ENCODE assay signal across 8 mouse cellular contexts in genomic region chr3:100997785-100998570, GRCm38 (mm10). TPM values are rescaled to one million over a fixed set of nuclear protein-coding genes. Genes with fewer than 3 reads are reported as not detected.
DNase-seq lines count a peak whose midpoint lies in the region; ATAC-seq and TF ChIP-seq lines count a peak whose summit lies in the region.

No protein-coding gene starts in this region.

- no peak for TF ChIP-seq CTCF in heart, adult 2 months (IDR thresholded peaks at IDR 0.05)

- peak; percentile 8 for DNase-seq in NIH3T3 (ENCODE audit: low read depth)
- DNase-seq in heart, adult 2 months = peak; percentile 30 to 67
- no peak for DNase-seq in adrenal gland, adult (ENCODE audit: inconsistent age in 2 of 2, low spot score in 1 of 2)
- no peak for DNase-seq in adrenal gland, postnatal 25 days
- no peak for DNase-seq in urinary bladder, postnatal 10 days (ENCODE audit: low spot score)

- no peaks in the 10 kb centered on the region for H3K27me3 ChIP-seq in kidney, embryonic 15.5 days
- no peaks in the 10 kb centered on the region for H3K27me3 ChIP-seq in kidney, embryonic 16.5 days (ENCODE audit: insufficient read depth, low read length)
- H3K27me3 ChIP-seq in heart, adult 2 months (ENCODE audit: control insufficient read depth, insufficient read depth, low read length) = no peaks in the 10 kb centered on the region
- H3K27me3 ChIP-seq in lung, embryonic 16.5 days (ENCODE audit: control insufficient read depth, insufficient read depth, low read depth, low read length) = no peaks in the 10 kb centered on the region

- H3K36me3 ChIP-seq in kidney, embryonic 15.5 days = no peaks in the 10 kb centered on the region
- no peaks in the 10 kb centered on the region for H3K36me3 ChIP-seq in kidney, embryonic 16.5 days (ENCODE audit: insufficient read depth, low read length)
- H3K36me3 ChIP-seq in heart, adult 2 months (ENCODE audit: control insufficient read depth, insufficient read depth, low read length) = peaks cover 3% of the 10 kb centered on the region
- H3K36me3 ChIP-seq in lung, embryonic 16.5 days (ENCODE audit: control insufficient read depth, insufficient read depth, low read length) = no peaks in the 10 kb centered on the region

- no peaks in the 10 kb centered on the region for H3K79me2 ChIP-seq in heart, adult 2 months (replicated peaks; ENCODE audit: control insufficient read depth, insufficient read depth, low read length)

- H3K27ac ChIP-seq in kidney, embryonic 15.5 days = 0 out of 2 replicates have a peak overlapping the region, but pooled peaks have one; percentile 48
- no peak overlapping the region for H3K27ac ChIP-seq in kidney, embryonic 16.5 days (ENCODE audit: low read length)
- H3K27ac ChIP-seq in heart, adult 2 months = peak overlapping the region; percentile 38; the same call in 1 of the 2 replicates
- peak overlapping the region; percentile 75 for H3K27ac ChIP-seq in lung, embryonic 16.5 days (ENCODE audit: low read length)

- H3K9me3 ChIP-seq in kidney, embryonic 15.5 days (replicated peaks) = no peaks in the 10 kb centered on the region
- no peaks in the 10 kb centered on the region for H3K9me3 ChIP-seq in kidney, embryonic 16.5 days (ENCODE audit: low read length)
- H3K9me3 ChIP-seq in lung, embryonic 16.5 days (ENCODE audit: control insufficient read depth, low read length) = no peaks in the 10 kb centered on the region

- no peak overlapping the region for H3K4me2 ChIP-seq in kidney, embryonic 15.5 days
- H3K4me2 ChIP-seq in kidney, embryonic 16.5 days (replicated peaks; ENCODE audit: low read depth, low read length) = no peak overlapping the region
- no peak overlapping the region for H3K4me2 ChIP-seq in lung, embryonic 16.5 days (ENCODE audit: low read depth, low read length)

- H3K4me3 ChIP-seq in kidney, embryonic 15.5 days (replicated peaks) = no peak overlapping the region
- H3K4me3 ChIP-seq in kidney, embryonic 16.5 days (ENCODE audit: low read length) = no peak overlapping the region
- no peak overlapping the region for H3K4me3 ChIP-seq in heart, adult 2 months
- H3K4me3 ChIP-seq in lung, embryonic 16.5 days (ENCODE audit: low read length) = no peak overlapping the region

- WGBS in kidney, embryonic 15.5 days = 67% methylated on average over 10 of the region's 10 CpGs
- 69% methylated on average over 10 of the region's 10 CpGs for WGBS in kidney, embryonic 16.5 days
- WGBS in heart, adult 2 months = 40% methylated on average over 10 of the region's 10 CpGs
- WGBS in lung, embryonic 16.5 days = 28% methylated on average over 10 of the region's 10 CpGs

- H3K4me1 ChIP-seq in kidney, embryonic 15.5 days = peaks cover 11% of the 10 kb centered on the region
- 0 out of 2 replicates have a peak, but pooled peaks cover 15% of the 10 kb centered on the region for H3K4me1 ChIP-seq in kidney, embryonic 16.5 days (ENCODE audit: insufficient read depth, low read length)
- H3K4me1 ChIP-seq in heart, adult 2 months (ENCODE audit: control insufficient read depth, insufficient read depth, low read length) = peaks cover 15% of the 10 kb centered on the region
- peaks cover 22% of the 10 kb centered on the region for H3K4me1 ChIP-seq in lung, embryonic 16.5 days (replicated peaks; ENCODE audit: control insufficient read depth, insufficient read depth, low read length)

- intact Hi-C loops in heart, adult 2 months (cut with DNase I) = loop anchor here (5.0 kb wide), 2 partner anchors 74 to 164 kb away; no protein-coding TSS in a partner anchor

- peak; percentile 37; the same call in 1 of the 2 replicates for TF ChIP-seq EP300 in heart, adult 2 months (IDR thresholded peaks at IDR 0.05; ENCODE audit: insufficient read depth, low read depth, low read length)

- H3K9ac ChIP-seq in kidney, embryonic 15.5 days = no peak overlapping the region
- H3K9ac ChIP-seq in kidney, embryonic 16.5 days (replicated peaks; ENCODE audit: low read length) = no peak overlapping the region
- H3K9ac ChIP-seq in heart, adult 2 months (ENCODE audit: low read depth, low read length) = no peak overlapping the region
- no peak overlapping the region for H3K9ac ChIP-seq in lung, embryonic 16.5 days (ENCODE audit: low read length)

- no peak for TF ChIP-seq POLR2A in heart, adult 2 months (IDR thresholded peaks at IDR 0.05; ENCODE audit: insufficient read depth, low read depth, low read length)

- no peak for ATAC-seq in kidney, embryonic 15.5 days (replicated peaks; ENCODE audit: low FRiP score)
- no peak for ATAC-seq in kidney, embryonic 16.5 days (ENCODE audit: low FRiP score, low TSS enrichment)
- ATAC-seq in lung, embryonic 16.5 days (ENCODE audit: low read depth) = peak; percentile 89

RNA-seq across cellular contexts. Expression of gene Ttf2, which starts 28.5 kb away (rescaled TPM):
- 19.0 and 19.9 TPM in 2 replicates for polyA plus RNA-seq in kidney, embryonic 15.5 days (2015; fragmentation: Nextera tagmentation; extraction: Ambion mirVana)
- 17.8 and 21.2 TPM in 2 replicates for polyA plus RNA-seq in kidney, embryonic 16.5 days (2015; fragmentation: Nextera tagmentation; extraction: Ambion mirVana)
- 1 to 10 TPM; 1.8 to 2.0 TPM for total RNA-seq in heart, adult 2 months (2021)
- polyA plus RNA-seq in heart, adult 2 months (2012; rRNA removed) = 1.6 and 2.6 TPM in 2 replicates
- polyA plus RNA-seq in lung, embryonic 16.5 days (2015; fragmentation: Nextera tagmentation; extraction: Ambion mirVana) = 15.5 and 18.2 TPM in 2 replicates
- total RNA-seq in adrenal gland, postnatal 25 days (2021) = 13.2 and 14.4 TPM in 2 replicates

RNA-seq across cellular contexts. Expression of gene Cd101, which starts 31.4 kb away (rescaled TPM):
- 0.04 TPM in 1 of 2 replicates, not detected in the other for polyA plus RNA-seq in kidney, embryonic 15.5 days (2015; fragmentation: Nextera tagmentation; extraction: Ambion mirVana)
- 0.06 TPM in 1 of 2 replicates, not detected in the other for polyA plus RNA-seq in kidney, embryonic 16.5 days (2015; fragmentation: Nextera tagmentation; extraction: Ambion mirVana)
- under 1 TPM; 0.13 to 0.23 TPM for total RNA-seq in heart, adult 2 months (2021)
- polyA plus RNA-seq in heart, adult 2 months (2012; rRNA removed) = 0.41 and 0.50 TPM in 2 replicates
- 0.28 and 0.39 TPM in 2 replicates for polyA plus RNA-seq in lung, embryonic 16.5 days (2015; fragmentation: Nextera tagmentation; extraction: Ambion mirVana)
- total RNA-seq in adrenal gland, postnatal 25 days (2021) = 0.18 TPM in 1 of 2 replicates, not detected in the other

Comparison
In these comparisons a context has a peak if more than half of its experiments do, and no peak if none do; other contexts are left out.
1. DNase-seq: peak in NIH3T3 (single experiment) and heart, adult 2 months (2 of 2); none in adrenal gland, adult (0 of 2), adrenal gland, postnatal 25 days (single experiment) and urinary bladder, postnatal 10 days (single experiment).